Mouse (Mus musculus): ENCODE data around the gene Csrp1. TPM values are rescaled to one million over a fixed set of nuclear protein-coding genes. Genes with fewer than 3 reads are reported as not detected.
A peak's percentile ranks its signal among the peaks of the same experiment; 100 is the strongest.

Gene Csrp1
- polyA plus RNA-seq, 1 experiment, result 169 TPM

DNA sequence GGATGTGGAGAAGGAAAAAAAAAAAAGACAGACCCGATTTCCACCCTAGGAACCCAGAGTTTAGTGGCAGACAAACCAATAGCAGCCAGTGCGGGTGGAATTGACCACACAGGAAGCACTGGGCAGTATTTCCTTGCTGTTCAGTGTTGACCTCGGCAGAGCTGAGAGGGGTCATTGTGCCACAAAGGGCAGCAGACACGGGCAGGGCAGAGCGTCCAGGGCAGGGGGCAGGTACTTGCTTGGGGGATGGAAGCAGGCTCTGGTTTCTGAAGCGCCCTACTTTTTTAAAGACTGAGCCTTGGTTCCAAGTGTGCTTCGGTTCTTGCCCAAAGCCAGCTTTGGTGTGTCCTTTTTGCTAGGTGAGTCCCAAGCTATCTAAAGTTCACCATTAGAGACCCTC, 50.4 kb downstream of the Csrp1 start:
- 81% methylated on average over 7 of the region's 7 CpGs for WGBS
- Histone ChIP-seq H3K4me1 (ENCODE audit: control insufficient read depth, insufficient read depth, low read length) (peaks cover 42% of the 10 kb centered on the region), H3K27ac (ENCODE audit: insufficient read depth, low read depth, low read length) (no peak overlapping the region), H3K4me3 (ENCODE audit: insufficient read depth, low read depth, low read length) (no peak overlapping the region)
- no peak for TF ChIP-seq POLR2A (IDR thresholded peaks at IDR 0.05; ENCODE audit: insufficient read depth, low read depth, low read length)
- no peak for TF ChIP-seq CTCF (IDR thresholded peaks at IDR 0.05; ENCODE audit: insufficient read depth, low read depth, low read length)

- Histone ChIP-seq H3K4me1 (ENCODE audit: control insufficient read depth, insufficient read depth, low read length) (peaks cover 43% of the 10 kb centered on the region), H3K27ac (ENCODE audit: insufficient read depth, low read depth, low read length) (no peak overlapping the region), H3K4me3 (ENCODE audit: insufficient read depth, low read depth, low read length) (no peak overlapping the region)
- TF ChIP-seq CTCF (IDR thresholded peaks at IDR 0.05; ENCODE audit: insufficient read depth, low read depth, low read length) (no peak), POLR2A (IDR thresholded peaks at IDR 0.05; ENCODE audit: insufficient read depth, low read depth, low read length) (no peak)
- WGBS, result 37% methylated on average over 12 of the region's 12 CpGs
These were observed 51.2 kb downstream of the Csrp1 start for GRCm38 (mm10) chr1:135770896-135771572.

GRCm38 (mm10) chr1:135771573-135771970, 51.7 kb downstream of the Csrp1 start:
- Histone ChIP-seq H3K4me3 (ENCODE audit: insufficient read depth, low read depth, low read length) (no peak overlapping the region), H3K4me1 (ENCODE audit: control insufficient read depth, insufficient read depth, low read length) (peaks cover 42% of the 10 kb centered on the region), H3K27ac (ENCODE audit: insufficient read depth, low read depth, low read length) (no peak overlapping the region)
- TF ChIP-seq POLR2A (IDR thresholded peaks at IDR 0.05; ENCODE audit: insufficient read depth, low read depth, low read length) (no peak), CTCF (IDR thresholded peaks at IDR 0.05; ENCODE audit: insufficient read depth, low read depth, low read length) (no peak)
- 73% methylated on average over 8 of the region's 8 CpGs for WGBS

GRCm38 (mm10) chr1:135776596-135776995, 56.7 kb downstream of the Csrp1 start:
- Histone ChIP-seq H3K4me1 (ENCODE audit: control insufficient read depth, insufficient read depth, low read length) (peaks cover 39% of the 10 kb centered on the region), H3K27ac (ENCODE audit: insufficient read depth, low read depth, low read length) (no peak overlapping the region), H3K4me3 (ENCODE audit: insufficient read depth, low read depth, low read length) (no peak overlapping the region)
- TF ChIP-seq POLR2A (IDR thresholded peaks at IDR 0.05; ENCODE audit: insufficient read depth, low read depth, low read length) (no peak), CTCF (IDR thresholded peaks at IDR 0.05; ENCODE audit: insufficient read depth, low read depth, low read length) (no peak)

DNA sequence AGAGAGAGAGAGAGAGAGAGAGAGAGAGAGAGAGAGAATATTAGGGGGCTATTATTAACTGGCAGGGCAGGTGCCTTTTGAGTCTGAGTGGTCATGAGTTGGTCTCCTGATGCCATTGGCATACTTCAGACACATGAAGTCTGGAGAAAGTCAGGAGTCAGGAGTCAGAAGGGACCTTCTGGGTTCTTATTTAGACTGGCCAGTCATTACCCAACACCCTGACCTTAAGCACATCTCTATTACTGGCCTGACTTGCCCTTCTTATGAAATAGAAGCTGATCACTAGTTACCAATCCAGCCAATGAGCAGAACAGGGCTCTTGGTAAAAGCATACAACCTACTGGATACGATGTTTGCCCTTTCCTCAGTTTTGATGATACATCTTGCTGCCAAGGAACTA, 57.2 kb downstream of the Csrp1 start:
- TF ChIP-seq POLR2A (IDR thresholded peaks at IDR 0.05; ENCODE audit: insufficient read depth, low read depth, low read length) (no peak), CTCF (IDR thresholded peaks at IDR 0.05; ENCODE audit: insufficient read depth, low read depth, low read length) (no peak)
- Histone ChIP-seq H3K4me3 (ENCODE audit: insufficient read depth, low read depth, low read length) (no peak overlapping the region), H3K4me1 (ENCODE audit: control insufficient read depth, insufficient read depth, low read length) (peaks cover 38% of the 10 kb centered on the region), H3K27ac (ENCODE audit: insufficient read depth, low read depth, low read length) (no peak overlapping the region)
- 97% methylated on average over 1 of the region's 1 CpGs for WGBS

GRCm38 (mm10) chr1:135778780-135779535, 59.1 kb downstream of the Csrp1 start, which contains the start of gene Tnni1:
Tnni1 (plus strand) TSS chr1:135779434.
- Histone ChIP-seq H3K4me1 (ENCODE audit: control insufficient read depth, insufficient read depth, low read length) (peaks cover 35% of the 10 kb centered on the region), H3K4me3 (ENCODE audit: insufficient read depth, low read depth, low read length) (no peak within 1 kb of the TSS), H3K27ac (ENCODE audit: insufficient read depth, low read depth, low read length) (0 out of 2 replicates have a peak within 1 kb of the TSS, but pooled peaks have one; percentile 24)
- WGBS, result 28% methylated on average over 22 of the region's 22 CpGs
- no peak for TF ChIP-seq CTCF (IDR thresholded peaks at IDR 0.05; ENCODE audit: insufficient read depth, low read depth, low read length)
- no peak for TF ChIP-seq POLR2A (IDR thresholded peaks at IDR 0.05; ENCODE audit: insufficient read depth, low read depth, low read length)

GRCm38 (mm10) chr1:135780649-135781048, 60.8 kb downstream of the Csrp1 start:
- WGBS, result 81% methylated on average over 4 of the region's 4 CpGs
- Histone ChIP-seq H3K27ac (ENCODE audit: insufficient read depth, low read depth, low read length) (no peak overlapping the region), H3K4me1 (ENCODE audit: control insufficient read depth, insufficient read depth, low read length) (peaks cover 27% of the 10 kb centered on the region), H3K4me3 (ENCODE audit: insufficient read depth, low read depth, low read length) (no peak overlapping the region)
- TF ChIP-seq POLR2A (IDR thresholded peaks at IDR 0.05; ENCODE audit: insufficient read depth, low read depth, low read length) (no peak), CTCF (IDR thresholded peaks at IDR 0.05; ENCODE audit: insufficient read depth, low read depth, low read length) (no peak)

DNA sequence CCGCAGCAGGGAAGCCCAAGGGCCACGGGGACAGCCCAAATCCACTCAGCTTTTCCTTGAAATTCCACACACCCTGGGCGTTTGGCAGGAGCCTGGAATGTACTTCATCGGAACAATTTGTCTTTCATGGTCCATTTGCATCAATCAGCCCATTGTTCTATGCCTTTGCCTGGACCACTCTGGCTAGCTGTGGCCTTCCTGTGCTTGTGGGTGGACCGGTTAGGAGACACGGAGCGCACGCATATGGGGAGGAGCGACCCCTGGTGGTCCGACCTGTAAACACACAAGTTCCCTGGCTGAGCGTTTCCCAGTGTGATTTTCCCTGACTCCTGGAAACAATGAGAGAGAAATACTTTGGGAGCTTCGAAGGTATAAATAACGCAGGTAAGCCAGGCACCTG, 61.4 kb downstream of the Csrp1 start:
- WGBS, result 10% methylated on average over 13 of the region's 13 CpGs
- H3K4me1 ChIP-seq (ENCODE audit: control insufficient read depth, insufficient read depth, low read length), result peaks cover 25% of the 10 kb centered on the region
- no peak overlapping the region for H3K4me3 ChIP-seq (ENCODE audit: insufficient read depth, low read depth, low read length)
- peak; percentile 80 for TF ChIP-seq CTCF (IDR thresholded peaks at IDR 0.05; ENCODE audit: insufficient read depth, low read depth, low read length)
- TF ChIP-seq POLR2A (IDR thresholded peaks at IDR 0.05; ENCODE audit: insufficient read depth, low read depth, low read length), result no peak
- H3K27ac ChIP-seq (ENCODE audit: insufficient read depth, low read depth, low read length), result no peak overlapping the region

DNA sequence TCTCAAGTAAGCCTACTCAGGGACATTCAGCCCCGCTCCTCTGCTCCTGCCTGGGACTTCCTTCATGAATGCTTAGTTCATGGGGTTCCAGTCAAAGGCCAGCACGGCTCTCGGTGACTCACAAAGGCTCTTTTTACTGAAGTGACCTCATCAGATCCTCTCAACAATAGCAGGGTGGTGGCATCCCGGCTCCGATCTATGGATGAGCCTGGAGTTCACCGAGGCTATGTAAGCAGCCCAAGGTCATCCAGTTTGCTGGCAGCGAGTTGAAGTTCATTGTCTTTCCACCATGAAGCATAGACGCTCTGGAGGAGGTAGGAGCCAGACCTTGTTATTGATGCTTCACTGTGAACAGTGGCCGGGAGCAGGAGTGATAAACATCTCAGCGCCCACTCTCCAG, 63.0 kb downstream of the Csrp1 start:
- TF ChIP-seq CTCF (IDR thresholded peaks at IDR 0.05; ENCODE audit: insufficient read depth, low read depth, low read length) (no peak), POLR2A (IDR thresholded peaks at IDR 0.05; ENCODE audit: insufficient read depth, low read depth, low read length) (no peak)
- 60% methylated on average over 10 of the region's 10 CpGs for WGBS
- H3K27ac ChIP-seq (ENCODE audit: insufficient read depth, low read depth, low read length), result no peak overlapping the region
- H3K4me1 ChIP-seq (ENCODE audit: control insufficient read depth, insufficient read depth, low read length), result peaks cover 17% of the 10 kb centered on the region
- no peak overlapping the region for H3K4me3 ChIP-seq (ENCODE audit: insufficient read depth, low read depth, low read length)

Measured in olfactory bulb, adult 2 months (tissue).